Mouse (Mus musculus) heart, postnatal 10 days (tissue): Measurements from ENCODE around the gene Srms. TPM values are rescaled to one million over a fixed set of nuclear protein-coding genes. Genes with fewer than 3 reads are reported as not detected.

Experiments
- DNase-seq, 2 experiments: peaks; one replicate each; pipeline ENCODE4 v3.0.0; 2021
- intact Hi-C: fragments of 180-260 bp; cut with DNase I; formaldehyde crosslinking; loops from one replicate; pipeline ENCODE4 v1.15.1; 2025
- total RNA-seq, 2 experiments: library from RNA; stranded (reverse); gene quantifications; 2 replicates each; pipeline ENCODE4 v1.2.3; 2021

Srms gene
- total RNA-seq = under 1 TPM; 0.17 to 0.25 TPM

- peak; percentile 29 to 36 for DNase-seq
- intact Hi-C loops = no loop called here
Measured at GRCm38 (mm10) chr2:181213021-181213445, at the start of gene Srms. TSS of gene Srms (minus strand) at chr2:181213185.

GRCm38 (mm10) chr2:181253248-181253647 is 40.3 kb upstream of the Srms start:
- intact Hi-C loops = no loop called here

GRCm38 (mm10) chr2:181251841-181252240 is 38.9 kb upstream of the Srms start:
- DNase-seq = no peak
- intact Hi-C loops = no loop called here

More at GRCm38 (mm10) chr2:181253248-181253647, 40.3 kb upstream of the Srms start:
- DNase-seq = no peak

GRCm38 (mm10) chr2:181249217-181249616 is 36.2 kb upstream of the Srms start:
- DNase-seq = no peak
- intact Hi-C loops = no loop called here

- intact Hi-C loops = no loop called here
- no peak for DNase-seq
Measured at GRCm38 (mm10) chr2:181245031-181245430, 32.0 kb upstream of the Srms start.

- intact Hi-C loops = loop anchor here (5.0 kb wide), 1 partner anchor 57 kb away; the partner anchor contains the start of gene Ppdpf
- DNase-seq = peak; percentile 57
Measured at GRCm38 (mm10) chr2:181243706-181244394, 30.9 kb upstream of the Srms start.

- intact Hi-C loops = loop anchor here (5.0 kb wide), 1 partner anchor 55 kb away; the partner anchor contains the start of gene Ppdpf
- no peak for DNase-seq
Measured at GRCm38 (mm10) chr2:181242314-181242665, 29.3 kb upstream of the Srms start.

- peak; percentile 54 to 63 for DNase-seq
- intact Hi-C loops = loop anchor here (5.0 kb wide), 1 partner anchor 54 kb away; the partner anchor contains the start of gene Ppdpf
Measured at GRCm38 (mm10) chr2:181241602-181242313, 28.8 kb upstream of the Srms start, which contains the start of gene Helz2. TSS of gene Helz2 (minus strand) at chr2:181242027.

- DNase-seq = no peak
- intact Hi-C loops = loop anchor here (5.0 kb wide), 1 partner anchor 54 kb away; the partner anchor contains the start of gene Ppdpf
Measured at GRCm38 (mm10) chr2:181240806-181241440, 27.9 kb upstream of the Srms start.

- no peak for DNase-seq
- intact Hi-C loops = no loop called here
Measured at GRCm38 (mm10) chr2:181239261-181239660, 26.3 kb upstream of the Srms start.

GRCm38 (mm10) chr2:181238861-181239260 is 25.9 kb upstream of the Srms start:
- DNase-seq = no peak
- intact Hi-C loops = no loop called here

GRCm38 (mm10) chr2:181238091-181238610 is 25.2 kb upstream of the Srms start:
- DNase-seq = peak; percentile 29 to 37
- intact Hi-C loops = no loop called here

- intact Hi-C loops = no loop called here
- no peak for DNase-seq
Measured at GRCm38 (mm10) chr2:181237251-181238014, 24.4 kb upstream of the Srms start.

GRCm38 (mm10) chr2:181235681-181236566 is 22.9 kb upstream of the Srms start:
- intact Hi-C loops = no loop called here
- no peak for DNase-seq

- DNase-seq = peak in 1 of 2 experiments; percentile 26
- intact Hi-C loops = no loop called here
Measured at GRCm38 (mm10) chr2:181234680-181235079, 21.7 kb upstream of the Srms start.

- intact Hi-C loops = no loop called here
- no peak for DNase-seq
Measured at GRCm38 (mm10) chr2:181233443-181233842, 20.5 kb upstream of the Srms start.

GRCm38 (mm10) chr2:181231171-181231570 is 18.2 kb upstream of the Srms start:
- intact Hi-C loops = no loop called here
- DNase-seq = no peak

GRCm38 (mm10) chr2:181228335-181228734 is 15.3 kb upstream of the Srms start:
- no peak for DNase-seq
- intact Hi-C loops = no loop called here

GRCm38 (mm10) chr2:181227122-181227521 is 14.1 kb upstream of the Srms start:
- intact Hi-C loops = no loop called here
- DNase-seq = no peak
